Mouse (Mus musculus) bone marrow, adult 2 months (tissue): ENCODE results near the gene Ccl5. TPM values are rescaled to one million over a fixed set of nuclear protein-coding genes. Genes with fewer than 3 reads are reported as not detected.

ENCODE experiments used
- H3K27ac ChIP-seq: fragments of 200-500 bp; 2 replicates; pipeline ENCODE4 v1.5.1; 2012; ENCODE audit warnings: low read depth, mild to moderate bottlenecking, control low read depth, inconsistent platforms, low read length; ENCODE audit not compliant: control insufficient read depth, poor library complexity, insufficient read depth
- H3K4me1 ChIP-seq: fragments of 200-500 bp; 2 replicates; pipeline ENCODE4 v1.6.1; 2011; ENCODE audit warnings: low read length; ENCODE audit not compliant: control insufficient read depth, insufficient read depth
- H3K4me3 ChIP-seq: fragments of 200-500 bp; replicated peaks from 2 replicates; pipeline ENCODE3; 2011; ENCODE audit warnings: mild to moderate bottlenecking, low read depth, low read length, control low read depth; ENCODE audit not compliant: control insufficient read depth
- CTCF ChIP-seq: fragments of 200-500 bp; IDR thresholded peaks from 2 replicates; pipeline ENCODE4 v1.5.1; 2011; ENCODE audit warnings: low read length, control low read depth; ENCODE audit not compliant: control insufficient read depth, insufficient read depth
- POLR2A ChIP-seq: fragments of 200-500 bp; IDR thresholded peaks from 2 replicates; pipeline ENCODE4 v1.6.1; 2011; ENCODE audit warnings: low read depth, mild to moderate bottlenecking, control low read depth, low read length, borderline replicate concordance; ENCODE audit not compliant: control insufficient read depth
- WGBS: fragments of 180-500 bp; shearing (Covaris S2); methylation state at CpG from one replicate; pipeline ENCODE4 v1.1.7; 2018; 5-methylcytosine and 5-hydroxymethylcytosine counted together
- polyA plus RNA-seq: library from polyadenylated mRNA; stranded (reverse); fragments of >200 nt; gene quantifications from 2 replicates; pipeline ENCODE4 v1.2.4, GENCODE M21; 2011; ENCODE audit warnings: low replicate concordance; ENCODE audit not compliant: missing spikeins, insufficient read depth, insufficient read length

Ccl5 gene
- 7.6 and 22.7 TPM in 2 replicates for polyA plus RNA-seq

DNA sequence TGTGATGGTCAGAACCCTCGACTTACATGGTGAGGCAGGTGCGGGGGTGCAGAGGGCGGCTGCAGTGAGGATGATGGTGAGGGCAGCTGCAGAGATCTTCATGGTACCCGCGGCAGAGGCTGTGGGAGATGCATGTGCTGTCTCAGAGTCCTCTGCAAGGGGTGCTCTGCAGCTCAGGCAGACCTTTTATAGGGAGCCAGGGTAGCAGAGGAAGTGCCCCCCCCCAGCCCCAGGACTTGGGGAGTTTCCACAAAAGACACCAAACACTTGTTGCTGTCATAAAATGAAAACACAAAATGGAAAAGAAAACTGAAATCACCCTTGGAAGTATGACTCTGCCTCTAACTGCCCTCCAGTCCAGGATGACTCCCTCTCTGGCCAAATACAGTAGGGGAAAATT is at the start of gene Ccl5:
Ccl5 (minus strand) TSS at position 159 of the 400 bp plus-strand sequence.
- Histone ChIP-seq H3K27ac (no peak within 1 kb of the TSS; the same call in 1 of the 2 replicates), H3K4me1 (peaks cover 8% of the 10 kb centered on the region), H3K4me3 (peak within 1 kb of the TSS; percentile 34)
- TF ChIP-seq CTCF (no peak), POLR2A (no peak)
- 72% methylated on average over 5 of the region's 5 CpGs for WGBS

GRCm38 (mm10) chr11:83578999-83579398 is 48.7 kb upstream of the Ccl5 start:
- Histone ChIP-seq H3K4me3 (no peak overlapping the region), H3K27ac (no peak overlapping the region), H3K4me1 (peaks cover 2% of the 10 kb centered on the region; the same call in 1 of the 2 replicates)
- WGBS = 32% methylated on average over 3 of the region's 3 CpGs
- TF ChIP-seq CTCF (no peak), POLR2A (no peak)

- Histone ChIP-seq H3K27ac (no peak within 1 kb of the TSS), H3K4me3 (no peak within 1 kb of the TSS), H3K4me1 (peaks cover 2% of the 10 kb centered on the region; the same call in 1 of the 2 replicates)
- TF ChIP-seq CTCF (no peak), POLR2A (no peak)
- WGBS = 27% methylated on average over 2 of the region's 2 CpGs
Measured at GRCm38 (mm10) chr11:83578186-83578760, 48.0 kb upstream of the Ccl5 start, which contains the start of gene Ccl9. TSS of gene Ccl9 (minus strand) at chr11:83578636.

- no peak overlapping the region for H3K4me3 ChIP-seq
- H3K27ac ChIP-seq = no peak overlapping the region
- TF ChIP-seq POLR2A (no peak), CTCF (no peak)
- 14% methylated on average over 4 of the region's 4 CpGs for WGBS
- peaks cover 5% of the 10 kb centered on the region for H3K4me1 ChIP-seq
Measured at GRCm38 (mm10) chr11:83576927-83577555, 46.7 kb upstream of the Ccl5 start.

DNA sequence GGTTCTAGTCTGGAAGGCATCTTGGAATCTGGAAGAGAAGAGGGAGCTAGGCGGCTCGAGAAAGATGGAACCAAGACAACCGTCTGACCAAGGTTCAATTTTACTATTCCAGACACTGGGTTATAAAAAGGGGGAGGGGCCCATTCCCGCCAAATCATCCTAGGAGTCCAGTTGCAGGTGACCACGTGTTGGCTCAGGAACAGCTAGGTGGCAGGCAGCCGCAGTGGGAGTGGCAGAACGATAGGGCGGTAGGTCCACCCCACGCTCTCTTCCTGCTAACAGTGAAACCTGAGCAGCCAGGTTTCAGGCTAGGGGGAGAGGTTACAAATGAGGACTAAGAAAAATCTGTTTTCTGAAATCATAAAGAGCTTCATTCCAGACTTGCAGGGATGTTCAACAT is 42.5 kb upstream of the Ccl5 start:
- WGBS = 48% methylated on average over 9 of the region's 9 CpGs
- Histone ChIP-seq H3K4me3 (no peak overlapping the region), H3K4me1 (peaks cover 18% of the 10 kb centered on the region), H3K27ac (peak overlapping the region; percentile 59)
- TF ChIP-seq CTCF = no peak
- TF ChIP-seq POLR2A = no peak

GRCm38 (mm10) chr11:83572223-83572622 is 41.9 kb upstream of the Ccl5 start:
- H3K4me1 ChIP-seq = peaks cover 18% of the 10 kb centered on the region
- TF ChIP-seq POLR2A (no peak), CTCF (no peak)
- H3K27ac ChIP-seq = peak overlapping the region; percentile 80
- WGBS = 4% methylated on average over 8 of the region's 8 CpGs
- H3K4me3 ChIP-seq = no peak overlapping the region

GRCm38 (mm10) chr11:83570189-83570588 is 39.9 kb upstream of the Ccl5 start:
- peak overlapping the region; percentile 46 for H3K27ac ChIP-seq
- H3K4me3 ChIP-seq = no peak overlapping the region
- no peak for TF ChIP-seq CTCF
- TF ChIP-seq POLR2A = no peak
- WGBS = 11% methylated on average over 2 of the region's 2 CpGs
- peaks cover 16% of the 10 kb centered on the region for H3K4me1 ChIP-seq

GRCm38 (mm10) chr11:83569249-83569648 is 38.9 kb upstream of the Ccl5 start:
- 16% methylated on average over 7 of the region's 7 CpGs for WGBS
- no peak for TF ChIP-seq CTCF
- no peak for TF ChIP-seq POLR2A
- Histone ChIP-seq H3K4me1 (peaks cover 16% of the 10 kb centered on the region), H3K4me3 (no peak overlapping the region), H3K27ac (peak overlapping the region; percentile 46; the same call in 1 of the 2 replicates)
